Mouse (Mus musculus): ENCODE data around the gene Cpvl. TPM values are rescaled to one million over a fixed set of nuclear protein-coding genes. Genes with fewer than 3 reads are reported as not detected.

Gene Cpvl
- total and polyA plus RNA-seq, 2 experiments from 2014 or later, result 0.10 TPM; not detected in 1

DNA sequence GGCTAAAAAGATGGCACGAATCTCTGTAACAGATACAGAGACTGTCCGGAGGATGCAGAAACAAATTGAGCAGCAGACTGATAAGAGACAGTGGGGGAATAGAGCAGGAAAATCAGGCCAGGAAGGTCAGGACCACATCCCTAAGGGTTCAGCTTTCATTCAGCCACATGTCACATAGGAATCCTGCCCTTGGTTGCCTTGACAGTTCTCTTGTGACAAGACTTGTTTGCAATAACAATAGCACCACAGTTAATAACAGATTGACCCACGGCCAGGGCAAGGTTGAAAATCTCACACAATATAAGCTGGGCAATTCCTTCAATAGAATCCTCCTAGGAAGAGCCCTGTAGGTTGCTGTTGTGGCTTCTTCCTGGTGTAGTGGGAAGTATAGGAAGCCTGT, 68.5 kb downstream of the Cpvl start:
- 32% methylated on average over 3 of the region's 3 CpGs for WGBS
- no peak for TF ChIP-seq CTCF (IDR thresholded peaks at IDR 0.05)
- no peak for ATAC-seq (ENCODE audit: low FRiP score)
- Histone ChIP-seq H3K4me1 (ENCODE audit: insufficient read depth, low read length) (no peaks in the 10 kb centered on the region; the same call in 1 of the 2 replicates), H3K9me3 (ENCODE audit: low read length) (no peaks in the 10 kb centered on the region), H3K4me2 (ENCODE audit: low read depth, low read length, poor library complexity, severe bottlenecking) (no peak overlapping the region), H3K4me3 (ENCODE audit: low read depth, low read length) (no peak overlapping the region), H3K36me3 (ENCODE audit: insufficient read depth, low read length) (no peaks in the 10 kb centered on the region), H3K27me3 (ENCODE audit: insufficient read depth, low read length) (no peaks in the 10 kb centered on the region), H3K27ac (ENCODE audit: low read depth, low read length) (no peak overlapping the region), H3K9ac (replicated peaks; ENCODE audit: low read length, poor library complexity, severe bottlenecking) (no peak overlapping the region)
- no peak for DNase-seq (ENCODE audit: low spot score)

DNA sequence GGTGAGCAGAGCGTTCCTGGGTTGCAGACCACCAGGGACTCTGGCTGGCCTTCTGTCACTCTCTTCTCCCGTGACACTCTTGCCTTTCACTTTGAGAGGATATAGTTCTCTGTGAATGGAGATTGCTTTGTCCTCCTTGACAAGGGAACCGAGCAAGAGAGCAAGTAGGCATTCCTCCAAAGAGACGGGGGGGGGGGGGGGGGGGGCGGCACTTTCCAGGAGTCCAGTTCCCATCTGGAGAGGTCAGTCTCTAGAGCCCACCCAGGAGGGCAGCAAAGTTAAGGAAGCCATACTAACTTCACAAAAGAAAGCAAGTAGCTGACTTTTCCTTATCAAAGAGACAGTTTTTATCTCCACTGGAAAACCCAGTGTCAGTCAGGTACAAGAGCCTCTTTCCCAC, 69.0 kb downstream of the Cpvl start:
- WGBS, result 15% methylated on average over 4 of the region's 5 CpGs
- no peak for DNase-seq (ENCODE audit: low spot score)
- TF ChIP-seq CTCF (IDR thresholded peaks at IDR 0.05), result no peak
- Histone ChIP-seq H3K36me3 (ENCODE audit: insufficient read depth, low read length) (no peaks in the 10 kb centered on the region), H3K4me3 (ENCODE audit: low read depth, low read length) (no peak overlapping the region), H3K27ac (ENCODE audit: low read depth, low read length) (no peak overlapping the region), H3K9ac (replicated peaks; ENCODE audit: low read length, poor library complexity, severe bottlenecking) (no peak overlapping the region), H3K9me3 (ENCODE audit: low read length) (no peaks in the 10 kb centered on the region), H3K27me3 (ENCODE audit: insufficient read depth, low read length) (no peaks in the 10 kb centered on the region), H3K4me2 (ENCODE audit: low read depth, low read length, poor library complexity, severe bottlenecking) (no peak overlapping the region), H3K4me1 (ENCODE audit: insufficient read depth, low read length) (no peaks in the 10 kb centered on the region; the same call in 1 of the 2 replicates)
- ATAC-seq (ENCODE audit: low FRiP score), result no peak

DNA sequence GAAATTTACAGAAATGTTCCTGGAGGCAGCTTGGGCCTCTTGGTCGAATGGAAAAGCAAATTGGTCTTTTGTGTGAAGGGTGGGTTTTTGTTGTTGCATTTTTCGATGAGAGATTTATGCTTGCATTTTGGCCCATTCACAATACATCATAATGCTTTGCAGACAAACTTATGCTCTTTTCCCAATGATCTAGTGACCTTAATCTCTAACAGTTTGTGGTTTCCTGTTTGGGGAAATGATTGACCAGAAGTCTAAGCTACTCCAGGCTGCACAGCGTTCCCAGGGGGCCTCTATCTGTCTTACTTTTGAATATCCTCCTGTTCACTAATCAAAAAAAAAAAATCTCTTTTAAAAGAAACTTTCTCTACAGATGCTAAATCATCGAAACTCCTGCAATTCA, 71.6 kb downstream of the Cpvl start:
- Histone ChIP-seq H3K27me3 (ENCODE audit: insufficient read depth, low read length) (no peaks in the 10 kb centered on the region), H3K4me3 (ENCODE audit: low read depth, low read length) (no peak overlapping the region), H3K36me3 (ENCODE audit: insufficient read depth, low read length) (no peaks in the 10 kb centered on the region), H3K4me2 (ENCODE audit: low read depth, low read length, poor library complexity, severe bottlenecking) (no peak overlapping the region), H3K27ac (ENCODE audit: low read depth, low read length) (no peak overlapping the region), H3K4me1 (ENCODE audit: insufficient read depth, low read length) (no peaks in the 10 kb centered on the region; the same call in 1 of the 2 replicates), H3K9ac (replicated peaks; ENCODE audit: low read length, poor library complexity, severe bottlenecking) (no peak overlapping the region), H3K9me3 (ENCODE audit: low read length) (no peaks in the 10 kb centered on the region)
- 70% methylated on average over 4 of the region's 4 CpGs for WGBS
- DNase-seq (ENCODE audit: low spot score), result no peak
- ATAC-seq (ENCODE audit: low FRiP score), result no peak
- TF ChIP-seq CTCF (IDR thresholded peaks at IDR 0.05), result no peak

DNA sequence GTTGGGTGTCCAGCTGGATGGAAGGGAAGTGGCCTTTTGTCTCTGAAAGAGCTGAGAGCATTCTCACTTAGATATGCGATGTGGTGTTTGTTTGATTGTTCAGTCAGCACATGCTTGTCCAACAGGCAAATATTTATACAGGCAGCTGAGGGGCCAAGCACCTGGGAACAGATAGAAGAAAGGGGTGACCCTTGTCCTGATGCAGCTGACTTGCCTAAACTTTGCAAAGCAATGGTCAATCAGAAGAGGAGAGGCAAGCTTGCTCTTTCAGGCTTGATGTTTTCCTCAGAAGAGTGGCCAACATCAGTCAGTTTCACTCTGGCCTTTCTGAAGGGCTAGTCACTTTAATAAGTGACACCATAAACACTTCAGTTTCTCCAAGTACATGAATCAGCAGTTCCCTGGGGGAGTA, 72.4 kb downstream of the Cpvl start:
- Histone ChIP-seq H3K4me3 (ENCODE audit: low read depth, low read length) (no peak overlapping the region), H3K9ac (replicated peaks; ENCODE audit: low read length, poor library complexity, severe bottlenecking) (no peak overlapping the region), H3K36me3 (ENCODE audit: insufficient read depth, low read length) (no peaks in the 10 kb centered on the region), H3K9me3 (ENCODE audit: low read length) (no peaks in the 10 kb centered on the region), H3K27me3 (ENCODE audit: insufficient read depth, low read length) (no peaks in the 10 kb centered on the region), H3K27ac (ENCODE audit: low read depth, low read length) (no peak overlapping the region), H3K4me2 (ENCODE audit: low read depth, low read length, poor library complexity, severe bottlenecking) (no peak overlapping the region), H3K4me1 (ENCODE audit: insufficient read depth, low read length) (no peaks in the 10 kb centered on the region; the same call in 1 of the 2 replicates)
- DNase-seq (ENCODE audit: low spot score) (no peak), ATAC-seq (ENCODE audit: low FRiP score) (no peak)
- WGBS, result 74% methylated on average over 1 of the region's 1 CpGs
- TF ChIP-seq CTCF (IDR thresholded peaks at IDR 0.05), result no peak

DNA sequence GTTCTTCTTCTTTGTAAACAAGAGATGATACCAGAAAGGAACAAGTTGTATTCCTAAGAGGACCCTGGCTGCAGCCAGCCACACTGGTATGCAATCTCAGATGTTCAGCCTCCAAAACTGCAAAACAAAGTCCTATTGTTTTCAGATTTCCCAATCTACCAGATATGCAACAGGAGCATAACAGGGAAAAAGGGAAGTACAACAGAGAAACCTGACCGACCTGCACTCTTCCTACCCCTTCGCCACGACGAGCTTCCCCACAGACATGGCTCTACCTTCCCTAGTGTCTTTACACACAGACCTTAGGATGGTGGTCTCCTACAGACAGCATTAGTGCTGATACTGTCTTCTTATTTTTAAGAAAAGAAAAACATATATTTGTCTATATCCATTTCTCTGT, 72.9 kb downstream of the Cpvl start:
- WGBS, result 77% methylated on average over 4 of the region's 4 CpGs
- no peak overlapping the region for H3K27ac ChIP-seq (ENCODE audit: low read depth, low read length)
- no peak overlapping the region for H3K4me3 ChIP-seq (ENCODE audit: low read depth, low read length)
- no peaks in the 10 kb centered on the region for H3K9me3 ChIP-seq (ENCODE audit: low read length)
- no peak for TF ChIP-seq CTCF (IDR thresholded peaks at IDR 0.05)
- DNase-seq (ENCODE audit: low spot score) (no peak), ATAC-seq (ENCODE audit: low FRiP score) (no peak)
- H3K4me2 ChIP-seq (ENCODE audit: low read depth, low read length, poor library complexity, severe bottlenecking), result no peak overlapping the region
- no peaks in the 10 kb centered on the region for H3K36me3 ChIP-seq (ENCODE audit: insufficient read depth, low read length)
- no peaks in the 10 kb centered on the region for H3K27me3 ChIP-seq (ENCODE audit: insufficient read depth, low read length)
- no peak overlapping the region for H3K9ac ChIP-seq (replicated peaks; ENCODE audit: low read length, poor library complexity, severe bottlenecking)
- H3K4me1 ChIP-seq (ENCODE audit: insufficient read depth, low read length), result no peaks in the 10 kb centered on the region; the same call in 1 of the 2 replicates

DNA sequence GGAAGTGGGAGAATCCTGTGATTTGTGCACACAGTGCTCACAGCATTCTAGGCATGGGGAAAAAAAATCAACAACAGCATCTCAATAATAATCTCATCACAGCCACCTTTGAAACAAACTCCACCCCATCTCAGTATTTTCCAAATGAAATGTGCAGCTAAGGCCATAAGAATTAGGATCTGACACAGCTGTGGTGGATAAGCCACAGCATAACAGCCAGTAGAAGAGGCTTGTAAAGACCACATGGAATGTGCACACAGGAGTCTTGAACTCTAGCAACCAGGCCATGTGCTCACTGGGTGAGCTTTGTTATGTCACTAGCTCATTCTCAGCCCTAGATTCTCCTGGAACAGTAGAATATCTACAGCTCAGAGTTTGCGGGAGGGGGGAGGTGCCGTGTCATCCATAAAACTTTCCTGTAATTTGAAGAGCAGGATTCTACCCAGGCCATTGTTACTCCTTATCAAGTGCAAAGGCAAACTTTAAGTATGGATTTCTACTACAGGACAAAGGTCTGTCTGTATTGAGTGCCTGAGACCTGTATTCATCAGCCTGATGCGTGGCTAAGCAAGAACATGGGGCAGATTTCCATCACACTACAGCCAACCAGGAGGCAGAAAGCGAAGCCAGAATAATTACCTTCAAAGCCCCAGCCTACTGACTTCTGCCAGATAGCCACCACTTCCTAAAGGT, 73.6 kb downstream of the Cpvl start:
- H3K27me3 ChIP-seq (ENCODE audit: insufficient read depth, low read length), result no peaks in the 10 kb centered on the region
- H3K27ac ChIP-seq (ENCODE audit: low read depth, low read length), result no peak overlapping the region
- TF ChIP-seq CTCF (IDR thresholded peaks at IDR 0.05), result no peak
- no peak overlapping the region for H3K9ac ChIP-seq (replicated peaks; ENCODE audit: low read length, poor library complexity, severe bottlenecking)
- H3K4me3 ChIP-seq (ENCODE audit: low read depth, low read length), result no peak overlapping the region
- no peak for DNase-seq (ENCODE audit: low spot score)
- no peaks in the 10 kb centered on the region for H3K36me3 ChIP-seq (ENCODE audit: insufficient read depth, low read length)
- no peak for ATAC-seq (ENCODE audit: low FRiP score)
- H3K9me3 ChIP-seq (ENCODE audit: low read length), result no peaks in the 10 kb centered on the region
- H3K4me1 ChIP-seq (ENCODE audit: insufficient read depth, low read length), result no peaks in the 10 kb centered on the region; the same call in 1 of the 2 replicates
- H3K4me2 ChIP-seq (ENCODE audit: low read depth, low read length, poor library complexity, severe bottlenecking), result no peak overlapping the region
- WGBS, result 89% methylated on average over 4 of the region's 4 CpGs

Data from midbrain, postnatal 0 days (tissue).